Comparison of ENCODE assay signal across 8 mouse cellular contexts in the genomic region with DNA sequence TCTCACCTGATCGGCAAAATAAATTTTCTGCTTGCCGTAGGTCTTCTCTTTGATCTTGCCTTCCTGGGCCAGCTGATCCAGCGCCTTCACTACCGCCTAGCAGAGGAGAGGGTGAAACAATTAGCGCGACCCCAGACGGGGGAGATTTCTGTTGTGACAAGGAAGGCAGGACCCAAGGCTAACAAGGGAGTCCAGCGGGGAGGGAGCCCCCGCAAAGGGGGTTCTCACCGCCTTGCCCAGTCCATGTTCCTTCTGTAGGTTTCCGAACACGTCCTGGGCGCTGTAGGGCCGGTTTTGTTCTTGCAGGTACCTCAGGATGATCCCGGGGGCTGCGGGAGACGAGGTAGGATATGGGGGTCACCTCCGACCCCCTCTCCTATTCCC. TPM values are rescaled to one million over a fixed set of nuclear protein-coding genes. Genes with fewer than 3 reads are reported as not detected.
DNase-seq lines count a peak whose midpoint lies in the region; ATAC-seq and TF ChIP-seq lines count a peak whose summit lies in the region.

No protein-coding gene starts in this region.

- H3K4me1 ChIP-seq in forebrain, embryonic 15.5 days, result peaks cover 19% of the 10 kb centered on the region
- peaks cover 12% of the 10 kb centered on the region for H3K4me1 ChIP-seq in liver, postnatal 0 days (ENCODE audit: insufficient read depth)

- 0% methylated on average over 18 of the region's 18 CpGs for WGBS in forebrain, embryonic 15.5 days
- 1% methylated on average over 18 of the region's 18 CpGs for WGBS in liver, postnatal 0 days (ENCODE audit: insufficient replicate concordance)

- intact Hi-C loops in left cerebral cortex, postnatal 14 days (cut with DNase I), result loop anchor here (5.0 kb wide), 1 partner anchor 77 kb away; a partner anchor contains a TSS

- peak; percentile 26 for ATAC-seq in CD4-positive, CD25-positive, alpha-beta regulatory T cell, adult 4 months
- no peak; the same call in 1 of the 2 replicates for ATAC-seq in forebrain, embryonic 15.5 days (replicated peaks)
- ATAC-seq in liver, postnatal 0 days, result peak; percentile 5

- peak overlapping the region; percentile 89 for H3K27ac ChIP-seq in forebrain, embryonic 15.5 days (replicated peaks)
- H3K27ac ChIP-seq in liver, postnatal 0 days (ENCODE audit: low read depth), result 0 out of 2 replicates have a peak overlapping the region, but pooled peaks have one; percentile 97

- peaks cover 68% of the 10 kb centered on the region for H3K36me3 ChIP-seq in forebrain, embryonic 15.5 days
- H3K36me3 ChIP-seq in liver, postnatal 0 days (replicated peaks; ENCODE audit: insufficient read depth, low read length), result peaks cover 69% of the 10 kb centered on the region

- H3K9ac ChIP-seq in forebrain, embryonic 15.5 days (replicated peaks), result peak overlapping the region; percentile 71
- H3K9ac ChIP-seq in liver, postnatal 0 days (replicated peaks), result peak overlapping the region; percentile 82

- H3K27me3 ChIP-seq in forebrain, embryonic 15.5 days, result no peaks in the 10 kb centered on the region
- no peaks in the 10 kb centered on the region for H3K27me3 ChIP-seq in liver, postnatal 0 days (ENCODE audit: insufficient read depth, low read length)

- H3K9me3 ChIP-seq in forebrain, embryonic 15.5 days, result no peaks in the 10 kb centered on the region
- H3K9me3 ChIP-seq in liver, postnatal 0 days (ENCODE audit: low read length), result no peaks in the 10 kb centered on the region

- no peak for TF ChIP-seq CTCF in liver, postnatal 0 days (IDR thresholded peaks at IDR 0.05; ENCODE audit: low read depth)

- DNase-seq in frontal cortex, postnatal 36 days (ENCODE audit: low spot score in 2 of 2), result peak; percentile 22 to 34
- no peak for DNase-seq in frontal cortex, adult 2 months (ENCODE audit: extremely low spot score in 1 of 2, low spot score in 1 of 2)
- no peak for DNase-seq in liver, postnatal 0 days
- no peak for DNase-seq in left cerebral cortex, postnatal 14 days (ENCODE audit: low spot score in 2 of 2)
- DNase-seq in thymus, postnatal 25 days, result no peak
- no peak for DNase-seq in urinary bladder, postnatal 14 days (ENCODE audit: low spot score)

- H3K4me2 ChIP-seq in forebrain, embryonic 15.5 days (replicated peaks), result peak overlapping the region; percentile 83
- H3K4me2 ChIP-seq in liver, postnatal 0 days (ENCODE audit: low read depth, low read length), result peak overlapping the region; percentile 83

- H3K4me3 ChIP-seq in forebrain, embryonic 15.5 days, result peak overlapping the region; percentile 90
- peak overlapping the region; percentile 76 for H3K4me3 ChIP-seq in liver, postnatal 0 days (ENCODE audit: low read depth, low read length)

- no peak for TF ChIP-seq EP300 in liver, postnatal 0 days (IDR thresholded peaks at IDR 0.05; ENCODE audit: low read depth)

RNA-seq across cellular contexts. Expression of a gene that starts 0.3 kb away (rescaled TPM):
- polyA plus RNA-seq in frontal cortex, adult 2 months (2012; rRNA removed), result 5.6 and 7.8 TPM in 2 replicates
- 1 to 10 TPM; 8.4 to 9.8 TPM for polyA plus RNA-seq in CD4-positive, CD25-positive, alpha-beta regulatory T cell, adult 4 months (2017; shearing (Covaris generic))
- polyA plus RNA-seq in forebrain, embryonic 15.5 days (2015; fragmentation: Nextera tagmentation; extraction: Ambion mirVana), result 40.5 and 45.0 TPM in 2 replicates
- polyA plus RNA-seq in liver, postnatal 0 days (2015; fragmentation: Nextera tagmentation; extraction: Ambion mirVana), result 8.1 and 8.2 TPM in 2 replicates
- total RNA-seq in left cerebral cortex, postnatal 14 days (2021), result 1 to 10 TPM; 3.7 to 4.0 TPM

RNA-seq across cellular contexts. Expression of a gene that starts 7.8 kb away (rescaled TPM):
- 52.0 and 56.0 TPM in 2 replicates for polyA plus RNA-seq in frontal cortex, adult 2 months (2012; rRNA removed)
- polyA plus RNA-seq in CD4-positive, CD25-positive, alpha-beta regulatory T cell, adult 4 months (2017; shearing (Covaris generic)), result 10 to 100 TPM; 60.2 to 68.1 TPM
- polyA plus RNA-seq in forebrain, embryonic 15.5 days (2015; fragmentation: Nextera tagmentation; extraction: Ambion mirVana), result 92.9 and 96.5 TPM in 2 replicates
- 24.1 and 26.1 TPM in 2 replicates for polyA plus RNA-seq in liver, postnatal 0 days (2015; fragmentation: Nextera tagmentation; extraction: Ambion mirVana)
- total RNA-seq in left cerebral cortex, postnatal 14 days (2021), result 10 to 100 TPM; 44.9 to 49.9 TPM

RNA-seq across cellular contexts. Expression of a gene that starts 12.6 kb away (rescaled TPM):
- 30.8 and 34.1 TPM in 2 replicates for polyA plus RNA-seq in frontal cortex, adult 2 months (2012; rRNA removed)
- polyA plus RNA-seq in CD4-positive, CD25-positive, alpha-beta regulatory T cell, adult 4 months (2017; shearing (Covaris generic)), result 10 to 100 TPM; 17.4 to 27.7 TPM
- 47.8 and 52.7 TPM in 2 replicates for polyA plus RNA-seq in forebrain, embryonic 15.5 days (2015; fragmentation: Nextera tagmentation; extraction: Ambion mirVana)
- polyA plus RNA-seq in liver, postnatal 0 days (2015; fragmentation: Nextera tagmentation; extraction: Ambion mirVana), result 38.5 and 42.9 TPM in 2 replicates
- 10 to 100 TPM; 31.1 to 32.0 TPM for total RNA-seq in left cerebral cortex, postnatal 14 days (2021)

RNA-seq across cellular contexts. Expression of a gene that starts 16.7 kb away (rescaled TPM):
- polyA plus RNA-seq in frontal cortex, adult 2 months (2012; rRNA removed), result 0.46 and 0.55 TPM in 2 replicates
- polyA plus RNA-seq in CD4-positive, CD25-positive, alpha-beta regulatory T cell, adult 4 months (2017; shearing (Covaris generic)), result under 1 TPM in 1 of 2 experiments, not detected in 1; 0.32 TPM
- polyA plus RNA-seq in forebrain, embryonic 15.5 days (2015; fragmentation: Nextera tagmentation; extraction: Ambion mirVana), result 0.17 and 0.27 TPM in 2 replicates
- polyA plus RNA-seq in liver, postnatal 0 days (2015; fragmentation: Nextera tagmentation; extraction: Ambion mirVana), result 0.23 and 0.33 TPM in 2 replicates
- 1 to 10 TPM in 1 of 2 experiments, under 1 TPM in 1; 0.42 to 1.1 TPM for total RNA-seq in left cerebral cortex, postnatal 14 days (2021)

RNA-seq across cellular contexts. Expression of a gene that starts 24.8 kb away (rescaled TPM):
- 66.2 and 66.5 TPM in 2 replicates for polyA plus RNA-seq in frontal cortex, adult 2 months (2012; rRNA removed)
- 10 to 100 TPM; 16.1 to 27.9 TPM for polyA plus RNA-seq in CD4-positive, CD25-positive, alpha-beta regulatory T cell, adult 4 months (2017; shearing (Covaris generic))
- 25.1 and 27.7 TPM in 2 replicates for polyA plus RNA-seq in forebrain, embryonic 15.5 days (2015; fragmentation: Nextera tagmentation; extraction: Ambion mirVana)
- 9.2 and 9.4 TPM in 2 replicates for polyA plus RNA-seq in liver, postnatal 0 days (2015; fragmentation: Nextera tagmentation; extraction: Ambion mirVana)
- 10 to 100 TPM; 53.9 to 58.8 TPM for total RNA-seq in left cerebral cortex, postnatal 14 days (2021)

Comparison
In these comparisons a context has a peak if more than half of its experiments do, and no peak if none do; other contexts are left out.
1. DNase-seq: peak in frontal cortex, postnatal 36 days (2 of 2); none in frontal cortex, adult 2 months (0 of 2), liver, postnatal 0 days (single experiment), left cerebral cortex, postnatal 14 days (0 of 2), thymus, postnatal 25 days (single experiment) and urinary bladder, postnatal 14 days (single experiment).